Mouse (Mus musculus): ENCODE results near the gene Acbd4. TPM values are rescaled to one million over a fixed set of nuclear protein-coding genes. Genes with fewer than 3 reads are reported as not detected.

Acbd4 gene
- total and polyA plus RNA-seq, 3 experiments, result 11.9 to 32.7 (median 22.1) TPM

DNA sequence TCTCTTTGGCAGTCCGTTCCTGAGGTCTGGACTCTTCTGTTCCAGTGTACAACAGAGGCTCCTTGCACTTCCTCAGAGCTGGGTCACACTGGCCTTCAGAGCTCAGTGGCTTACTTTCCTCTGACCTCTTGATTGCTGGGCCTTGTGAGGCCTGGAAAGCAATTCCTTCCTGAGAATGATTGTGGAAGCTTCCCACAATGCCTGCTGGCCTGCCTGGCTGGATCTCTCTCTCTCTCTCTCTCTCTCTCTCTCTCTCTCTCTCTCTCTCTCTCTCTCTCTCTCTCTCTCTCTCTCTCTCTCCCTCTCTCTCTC is 40.4 kb downstream of the Acbd4 start:
- peaks cover 54% of the 10 kb centered on the region for H3K4me1 ChIP-seq (ENCODE audit: insufficient read depth, low read depth, low read length)
- peaks cover 43% of the 10 kb centered on the region for H3K36me3 ChIP-seq (replicated peaks)
- no peaks in the 10 kb centered on the region for H3K9me3 ChIP-seq (replicated peaks)
- H3K4me3 ChIP-seq (ENCODE audit: low read depth, low read length), result no peak overlapping the region
- no peak for TF ChIP-seq GATA2 (IDR thresholded peaks at IDR 0.05; ENCODE audit: borderline replicate concordance, low read depth, low read length)
- no peak for TF ChIP-seq POLR2AphosphoS5 (IDR thresholded peaks at IDR 0.05; ENCODE audit: insufficient replicate concordance, low read depth, low read length)
- no peak for TF ChIP-seq CTCF (IDR thresholded peaks at IDR 0.05; ENCODE audit: low read depth, low read length)
- no peak for TF ChIP-seq TAL1 (conservative IDR thresholded peaks at IDR 0.05; ENCODE audit: low read depth, low read length)
- no peak for TF ChIP-seq GATA1 (IDR thresholded peaks at IDR 0.05; ENCODE audit: borderline replicate concordance, low read length)
- ATAC-seq (ENCODE audit: extremely low read depth, insufficient number of reproducible peaks, low FRiP score, poor library complexity, severe bottlenecking) (no peak), DNase-seq (ENCODE audit: low spot score) (no peak)
- peaks cover 27% of the 10 kb centered on the region; the same call in 1 of the 2 replicates for H3K27me3 ChIP-seq (ENCODE audit: insufficient read depth, low read length)

DNA sequence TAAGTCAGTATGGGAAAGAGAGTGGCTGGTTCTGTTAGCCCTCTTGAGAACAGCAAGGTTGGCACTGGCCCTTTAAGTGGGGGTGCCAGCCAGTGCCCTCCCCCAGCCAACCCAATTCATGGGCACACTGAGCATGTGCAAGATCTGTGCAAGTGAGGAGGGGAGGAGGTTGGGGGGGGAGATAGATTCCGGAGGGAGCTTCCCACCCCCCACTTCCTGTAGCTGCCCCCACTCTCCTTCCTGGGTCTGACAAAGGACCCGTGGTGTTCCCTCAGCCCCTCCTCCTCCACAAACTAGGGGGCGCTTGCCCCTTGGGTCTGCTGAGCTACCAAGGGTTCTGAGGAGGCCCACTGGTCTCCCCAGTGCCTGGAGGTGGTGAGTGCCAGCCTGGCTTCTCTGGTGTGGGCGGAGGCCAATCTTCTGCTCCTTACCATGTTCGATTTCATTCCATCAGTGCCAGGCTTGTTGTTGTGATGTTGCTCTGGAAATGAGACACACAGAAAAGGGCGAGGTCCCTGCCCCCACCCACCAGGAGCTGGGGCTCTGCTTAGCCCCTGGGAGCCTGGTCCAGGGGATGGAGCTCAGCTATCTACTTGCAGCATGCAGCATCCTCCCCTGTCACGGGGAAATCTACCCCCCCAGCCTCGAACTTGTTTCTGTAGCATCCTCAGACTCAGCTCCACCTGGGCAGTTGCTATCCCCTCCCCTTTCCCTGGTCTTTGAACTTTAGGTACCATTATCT is 41.1 kb downstream of the Acbd4 start:
- H3K4me3 ChIP-seq (ENCODE audit: low read depth, low read length), result no peak overlapping the region
- no peak for DNase-seq (ENCODE audit: low spot score)
- no peaks in the 10 kb centered on the region for H3K9me3 ChIP-seq (replicated peaks)
- TF ChIP-seq CTCF (IDR thresholded peaks at IDR 0.05; ENCODE audit: low read depth, low read length) (no peak), POLR2AphosphoS5 (IDR thresholded peaks at IDR 0.05; ENCODE audit: insufficient replicate concordance, low read depth, low read length) (no peak), GATA2 (IDR thresholded peaks at IDR 0.05; ENCODE audit: borderline replicate concordance, low read depth, low read length) (no peak), GATA1 (IDR thresholded peaks at IDR 0.05; ENCODE audit: borderline replicate concordance, low read length) (no peak), TAL1 (conservative IDR thresholded peaks at IDR 0.05; ENCODE audit: low read depth, low read length) (no peak)
- ATAC-seq (ENCODE audit: extremely low read depth, insufficient number of reproducible peaks, low FRiP score, poor library complexity, severe bottlenecking), result no peak
- peaks cover 32% of the 10 kb centered on the region for H3K27me3 ChIP-seq (ENCODE audit: insufficient read depth, low read length)
- peaks cover 51% of the 10 kb centered on the region for H3K4me1 ChIP-seq (ENCODE audit: insufficient read depth, low read depth, low read length)
- peaks cover 37% of the 10 kb centered on the region for H3K36me3 ChIP-seq (replicated peaks)

GRCm38 (mm10) chr11:103144309-103145285 is 43.1 kb downstream of the Acbd4 start:
- DNase-seq (ENCODE audit: low spot score) (no peak), ATAC-seq (ENCODE audit: extremely low read depth, insufficient number of reproducible peaks, low FRiP score, poor library complexity, severe bottlenecking) (no peak)
- Histone ChIP-seq H3K27me3 (ENCODE audit: insufficient read depth, low read length) (peaks cover 29% of the 10 kb centered on the region), H3K36me3 (replicated peaks) (peaks cover 20% of the 10 kb centered on the region), H3K9me3 (replicated peaks) (no peaks in the 10 kb centered on the region), H3K4me1 (ENCODE audit: insufficient read depth, low read depth, low read length) (peaks cover 45% of the 10 kb centered on the region), H3K4me3 (ENCODE audit: low read depth, low read length) (no peak overlapping the region)
- no peak for TF ChIP-seq TAL1 (conservative IDR thresholded peaks at IDR 0.05; ENCODE audit: low read depth, low read length)
- TF ChIP-seq POLR2AphosphoS5 (IDR thresholded peaks at IDR 0.05; ENCODE audit: insufficient replicate concordance, low read depth, low read length), result no peak
- TF ChIP-seq CTCF (IDR thresholded peaks at IDR 0.05; ENCODE audit: low read depth, low read length), result no peak
- no peak for TF ChIP-seq GATA1 (IDR thresholded peaks at IDR 0.05; ENCODE audit: borderline replicate concordance, low read length)
- TF ChIP-seq GATA2 (IDR thresholded peaks at IDR 0.05; ENCODE audit: borderline replicate concordance, low read depth, low read length), result no peak

DNA sequence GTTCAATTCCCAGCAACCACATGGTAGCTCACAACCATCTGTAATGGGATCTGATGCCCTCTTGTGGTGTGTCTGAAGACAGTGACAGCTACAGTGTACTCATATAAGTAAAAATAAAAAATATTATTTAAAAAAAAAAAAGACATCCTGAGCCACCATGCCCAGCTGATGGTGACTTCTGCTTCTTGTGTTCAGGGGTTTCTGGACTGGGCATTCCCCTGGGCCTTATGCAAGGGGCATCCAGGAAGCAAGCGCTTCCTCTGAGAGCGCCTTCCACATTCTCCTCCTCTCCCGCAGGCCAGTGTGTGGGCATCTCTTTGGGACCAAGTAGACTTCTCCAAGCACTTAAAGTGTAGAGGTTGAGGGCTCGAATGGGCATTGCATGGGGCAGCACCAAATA is 44.9 kb downstream of the Acbd4 start:
- ATAC-seq (ENCODE audit: extremely low read depth, insufficient number of reproducible peaks, low FRiP score, poor library complexity, severe bottlenecking) (no peak), DNase-seq (ENCODE audit: low spot score) (no peak)
- no peaks in the 10 kb centered on the region for H3K9me3 ChIP-seq (replicated peaks)
- peaks cover 3% of the 10 kb centered on the region for H3K36me3 ChIP-seq (replicated peaks)
- peaks cover 35% of the 10 kb centered on the region for H3K4me1 ChIP-seq (ENCODE audit: insufficient read depth, low read depth, low read length)
- TF ChIP-seq GATA2 (IDR thresholded peaks at IDR 0.05; ENCODE audit: borderline replicate concordance, low read depth, low read length), result no peak
- TF ChIP-seq GATA1 (IDR thresholded peaks at IDR 0.05; ENCODE audit: borderline replicate concordance, low read length), result no peak
- TF ChIP-seq CTCF (IDR thresholded peaks at IDR 0.05; ENCODE audit: low read depth, low read length), result no peak
- no peak for TF ChIP-seq POLR2AphosphoS5 (IDR thresholded peaks at IDR 0.05; ENCODE audit: insufficient replicate concordance, low read depth, low read length)
- no peak for TF ChIP-seq TAL1 (conservative IDR thresholded peaks at IDR 0.05; ENCODE audit: low read depth, low read length)
- H3K4me3 ChIP-seq (ENCODE audit: low read depth, low read length), result no peak overlapping the region
- peaks cover 33% of the 10 kb centered on the region for H3K27me3 ChIP-seq (ENCODE audit: insufficient read depth, low read length)

- Histone ChIP-seq H3K4me3 (ENCODE audit: low read depth, low read length) (no peak overlapping the region), H3K36me3 (replicated peaks) (no peaks in the 10 kb centered on the region), H3K27me3 (ENCODE audit: insufficient read depth, low read length) (peaks cover 29% of the 10 kb centered on the region), H3K9me3 (replicated peaks) (no peaks in the 10 kb centered on the region), H3K4me1 (ENCODE audit: insufficient read depth, low read depth, low read length) (peaks cover 23% of the 10 kb centered on the region)
- ATAC-seq (ENCODE audit: extremely low read depth, insufficient number of reproducible peaks, low FRiP score, poor library complexity, severe bottlenecking), result no peak
- TF ChIP-seq GATA2 (IDR thresholded peaks at IDR 0.05; ENCODE audit: borderline replicate concordance, low read depth, low read length), result no peak
- TF ChIP-seq TAL1 (conservative IDR thresholded peaks at IDR 0.05; ENCODE audit: low read depth, low read length), result no peak
- no peak for TF ChIP-seq GATA1 (IDR thresholded peaks at IDR 0.05; ENCODE audit: borderline replicate concordance, low read length)
- TF ChIP-seq CTCF (IDR thresholded peaks at IDR 0.05; ENCODE audit: low read depth, low read length), result no peak
- TF ChIP-seq POLR2AphosphoS5 (IDR thresholded peaks at IDR 0.05; ENCODE audit: insufficient replicate concordance, low read depth, low read length), result no peak
- no peak for DNase-seq (ENCODE audit: low spot score)
Measured at GRCm38 (mm10) chr11:103147766-103148165, 46.3 kb downstream of the Acbd4 start.

DNA sequence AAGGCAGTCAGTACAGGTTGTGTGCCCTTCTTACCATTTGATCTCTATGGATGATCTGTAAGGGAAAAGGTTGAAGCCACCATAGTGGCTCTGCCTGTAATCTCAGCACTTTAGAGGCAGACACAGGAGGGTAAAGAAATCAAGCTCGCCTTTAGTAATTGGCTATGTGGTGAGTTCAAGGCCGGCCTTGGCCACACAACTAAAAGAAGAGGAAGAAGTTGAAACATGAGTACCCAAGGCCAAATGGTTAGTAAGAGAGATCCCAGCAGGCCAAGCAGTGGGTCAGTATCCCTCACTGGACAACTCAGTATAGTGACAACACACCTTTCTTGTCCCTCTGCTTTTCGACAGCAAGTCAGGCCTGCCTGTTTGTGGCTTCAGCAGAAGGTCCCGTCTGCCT is 48.3 kb downstream of the Acbd4 start:
- H3K4me1 ChIP-seq (ENCODE audit: insufficient read depth, low read depth, low read length), result peaks cover 10% of the 10 kb centered on the region
- H3K36me3 ChIP-seq (replicated peaks), result no peaks in the 10 kb centered on the region
- DNase-seq (ENCODE audit: low spot score) (no peak), ATAC-seq (ENCODE audit: extremely low read depth, insufficient number of reproducible peaks, low FRiP score, poor library complexity, severe bottlenecking) (no peak)
- TF ChIP-seq CTCF (IDR thresholded peaks at IDR 0.05; ENCODE audit: low read depth, low read length), result no peak
- no peak for TF ChIP-seq GATA2 (IDR thresholded peaks at IDR 0.05; ENCODE audit: borderline replicate concordance, low read depth, low read length)
- no peak for TF ChIP-seq POLR2AphosphoS5 (IDR thresholded peaks at IDR 0.05; ENCODE audit: insufficient replicate concordance, low read depth, low read length)
- TF ChIP-seq GATA1 (IDR thresholded peaks at IDR 0.05; ENCODE audit: borderline replicate concordance, low read length), result no peak
- TF ChIP-seq TAL1 (conservative IDR thresholded peaks at IDR 0.05; ENCODE audit: low read depth, low read length), result no peak
- no peaks in the 10 kb centered on the region for H3K9me3 ChIP-seq (replicated peaks)
- peaks cover 23% of the 10 kb centered on the region for H3K27me3 ChIP-seq (ENCODE audit: insufficient read depth, low read length)
- H3K4me3 ChIP-seq (ENCODE audit: low read depth, low read length), result no peak overlapping the region
